ENCODE assay signal across 11 mouse cellular contexts in genomic region chr15:78384220-78385116, GRCm38 (mm10). TPM values are rescaled to one million over a fixed set of nuclear protein-coding genes. Genes with fewer than 3 reads are reported as not detected.
DNase-seq lines count a peak whose midpoint lies in the region; ATAC-seq and TF ChIP-seq lines count a peak whose summit lies in the region.
"Had no signal": no experiment of that assay in that cellular context is flagged by ENCODE, and none has a peak within 500 bp of the region (broad histone marks: within the 10 kb centered on the region; RNA-seq: fewer than 3 reads in every experiment).

No protein-coding gene starts in this region.

- peak overlapping the region; percentile 89 for H3K4me3 ChIP-seq in testis, adult 2 months (ENCODE audit: control insufficient read depth, low read depth, low read length)
- H3K4me3 ChIP-seq in layer of hippocampus, adult 2 months, result no peak overlapping the region

- no peak overlapping the region for H3K27ac ChIP-seq in testis, adult 2 months (ENCODE audit: control insufficient read depth, insufficient read depth, low read depth, low read length)
- peak overlapping the region; percentile 88 for H3K27ac ChIP-seq in layer of hippocampus, adult 2 months

- no peaks in the 10 kb centered on the region for H3K4me1 ChIP-seq in testis, adult 2 months (ENCODE audit: control insufficient read depth, insufficient read depth, low read length)

- ATAC-seq in granulocyte monocyte progenitor cell, adult 5-6 weeks (replicated peaks; ENCODE audit: poor library complexity, severe bottlenecking), result no peak

- H3K27me3 ChIP-seq in testis, adult 2 months (ENCODE audit: control insufficient read depth, insufficient read depth, low read length), result no peaks in the 10 kb centered on the region

- no peak for TF ChIP-seq POLR2A in testis, adult 2 months (IDR thresholded peaks at IDR 0.05; ENCODE audit: control insufficient read depth, low read depth, low read length)

- peak; percentile 43 to 66 for DNase-seq in layer of hippocampus, adult 18-20 months (ENCODE audit: low spot score in 2 of 2)
- no peak for DNase-seq in layer of hippocampus, postnatal 25 days (ENCODE audit: extremely low spot score in 1 of 2, low spot score in 1 of 2)
- DNase-seq in testis, postnatal 14 days (ENCODE audit: low spot score), result no peak
- peak; percentile 53 to 58 for DNase-seq in layer of hippocampus, adult 2 months (ENCODE audit: low spot score in 2 of 2)
- DNase-seq in cerebellum, adult 11 months, result no peak
- DNase-seq: adrenal gland, adult 8-10 months; lung, postnatal 10 days had no signal

- H3K36me3 ChIP-seq in testis, adult 2 months (ENCODE audit: control insufficient read depth, insufficient read depth, low read length), result no peaks in the 10 kb centered on the region

- no peak for TF ChIP-seq CTCF in testis, adult 2 months (IDR thresholded peaks at IDR 0.05; ENCODE audit: control insufficient read depth, insufficient read depth, insufficient replicate concordance, low read depth, low read length)
- TF ChIP-seq CTCF in layer of hippocampus, adult 2 months (conservative IDR thresholded peaks at IDR 0.05), result no peak

RNA-seq across cellular contexts. Expression of gene Tex33, which starts 11.2 kb away (rescaled TPM):
- total RNA-seq in layer of hippocampus, adult 18-20 months (2021), result not detected
- not detected for total RNA-seq in layer of hippocampus, postnatal 25 days (2021)
- 1,340 and 1,395 TPM in 2 replicates for polyA plus RNA-seq in testis, adult 2 months (2012; rRNA removed)
- total RNA-seq in layer of hippocampus, adult 2 months (2021), result not detected
- not detected in 2 replicates for total RNA-seq in granulocyte monocyte progenitor cell, adult 5-6 weeks (2014; fragmentation: Nextera tagmentation)
- total RNA-seq in granulocyte monocyte progenitor cell, adult 5-6 weeks (2017), result not detected in 2 replicates
- total RNA-seq: ES-E14 had no signal
- polyA plus RNA-seq: intestine, embryonic 14.5 days had no signal

RNA-seq across cellular contexts. Expression of gene Tst, which starts 21.2 kb away (rescaled TPM):
- 10 to 100 TPM; 33.3 to 37.1 TPM for total RNA-seq in layer of hippocampus, adult 18-20 months (2021)
- total RNA-seq in layer of hippocampus, postnatal 25 days (2021), result 10 to 100 TPM; 41.4 to 42.4 TPM
- 29.8 and 38.6 TPM in 2 replicates for polyA plus RNA-seq in testis, adult 2 months (2012; rRNA removed)
- 10 to 100 TPM; 35.6 to 40.3 TPM for total RNA-seq in layer of hippocampus, adult 2 months (2021)
- 18.7 and 29.9 TPM in 2 replicates for total RNA-seq in granulocyte monocyte progenitor cell, adult 5-6 weeks (2014; fragmentation: Nextera tagmentation)
- total RNA-seq in granulocyte monocyte progenitor cell, adult 5-6 weeks (2017), result 12.6 and 16.5 TPM in 2 replicates

RNA-seq across cellular contexts. Expression of gene Mpst, which starts 21.7 kb away (rescaled TPM):
- total RNA-seq in layer of hippocampus, adult 18-20 months (2021), result 10 to 100 TPM; 28.6 to 30.7 TPM
- total RNA-seq in layer of hippocampus, postnatal 25 days (2021), result 10 to 100 TPM; 33.6 to 39.4 TPM
- 5.1 and 6.4 TPM in 2 replicates for polyA plus RNA-seq in testis, adult 2 months (2012; rRNA removed)
- total RNA-seq in layer of hippocampus, adult 2 months (2021), result 10 to 100 TPM; 29.5 to 31.8 TPM
- 8.4 and 9.1 TPM in 2 replicates for total RNA-seq in granulocyte monocyte progenitor cell, adult 5-6 weeks (2014; fragmentation: Nextera tagmentation)
- 26.2 and 30.2 TPM in 2 replicates for total RNA-seq in granulocyte monocyte progenitor cell, adult 5-6 weeks (2017)

RNA-seq across cellular contexts. Expression of gene Kctd17, which starts 43.9 kb away (rescaled TPM):
- total RNA-seq in layer of hippocampus, adult 18-20 months (2021), result 100 to 1,000 TPM; 244 to 255 TPM
- total RNA-seq in layer of hippocampus, postnatal 25 days (2021), result 100 to 1,000 TPM; 257 to 260 TPM
- 12.2 and 12.3 TPM in 2 replicates for polyA plus RNA-seq in testis, adult 2 months (2012; rRNA removed)
- total RNA-seq in layer of hippocampus, adult 2 months (2021), result 100 to 1,000 TPM; 263 to 271 TPM
- total RNA-seq in granulocyte monocyte progenitor cell, adult 5-6 weeks (2014; fragmentation: Nextera tagmentation), result 13.0 and 27.4 TPM in 2 replicates
- 8.3 and 15.4 TPM in 2 replicates for total RNA-seq in granulocyte monocyte progenitor cell, adult 5-6 weeks (2017)

RNA-seq across cellular contexts. Expression of gene Csf2rb, which starts 58.9 kb away (rescaled TPM):
- total RNA-seq in layer of hippocampus, adult 18-20 months (2021), result under 1 TPM; 0.84 to 0.97 TPM
- total RNA-seq in layer of hippocampus, postnatal 25 days (2021), result 1 to 10 TPM; 2.5 to 2.6 TPM
- polyA plus RNA-seq in testis, adult 2 months (2012; rRNA removed), result 0.95 and 1.1 TPM in 2 replicates
- 1 to 10 TPM; 1.3 to 1.7 TPM for total RNA-seq in layer of hippocampus, adult 2 months (2021)
- total RNA-seq in granulocyte monocyte progenitor cell, adult 5-6 weeks (2014; fragmentation: Nextera tagmentation), result 90.5 and 114 TPM in 2 replicates
- 57.3 and 137 TPM in 2 replicates for total RNA-seq in granulocyte monocyte progenitor cell, adult 5-6 weeks (2017)

Comparison
In these comparisons a context has a peak if more than half of its experiments do, and no peak if none do; other contexts are left out.
1. DNase-seq: peak in layer of hippocampus, adult 18-20 months (2 of 2) and layer of hippocampus, adult 2 months (2 of 2); none in layer of hippocampus, postnatal 25 days (0 of 2), testis, postnatal 14 days (single experiment) and cerebellum, adult 11 months (single experiment).